Mouse (Mus musculus) layer of hippocampus, adult 11-12 months (tissue): ENCODE data around the gene Sgms2.
A peak's percentile ranks its signal among the peaks of the same experiment; 100 is the strongest.

Experiments
- DNase-seq: peaks from one replicate; pipeline ENCODE4 v3.0.0; 2022; ENCODE audit warnings: low spot score

Gene Sgms2

GRCm38 (mm10) chr3:131485388-131485787, 5.8 kb downstream of the Sgms2 start:
- DNase-seq = no peak

- no peak for DNase-seq
These were observed 7.6 kb downstream of the Sgms2 start for GRCm38 (mm10) chr3:131483650-131484049.

DNA sequence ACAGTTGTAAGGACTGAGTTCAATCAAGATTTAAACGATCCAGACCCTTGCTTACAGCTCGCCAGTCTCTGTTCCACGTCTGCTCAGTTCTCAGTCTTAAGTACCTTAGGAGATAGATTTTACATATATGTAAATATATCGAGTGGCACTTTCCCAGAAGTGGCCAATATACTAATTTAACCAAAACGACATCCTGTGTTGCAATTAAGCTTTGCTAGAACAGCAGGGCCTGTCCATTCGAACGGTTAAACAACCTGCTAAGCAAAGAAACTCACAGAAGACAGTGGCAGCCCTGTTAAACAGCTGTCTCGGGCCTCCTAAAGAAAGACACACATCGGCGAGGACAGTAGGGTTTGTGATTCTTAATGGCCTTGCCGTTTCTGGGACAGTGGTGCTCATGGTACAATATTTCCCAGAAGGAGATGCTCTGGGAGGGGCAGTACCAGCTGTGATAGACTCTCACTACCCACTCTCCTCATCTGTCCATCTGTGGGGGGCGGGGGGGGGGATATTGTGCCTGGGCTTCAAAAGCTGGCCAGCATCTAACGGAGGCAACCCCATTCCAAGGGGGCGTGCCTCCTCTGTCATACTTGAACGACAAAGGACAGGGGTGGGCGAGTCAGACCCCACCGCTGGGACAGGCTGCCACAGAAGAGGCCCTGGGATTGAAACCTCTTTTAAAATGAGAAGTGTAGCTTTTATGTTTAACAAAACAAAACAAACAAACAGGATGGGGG, 9.1 kb downstream of the Sgms2 start:
- DNase-seq = no peak

GRCm38 (mm10) chr3:131480659-131481058, 10.6 kb downstream of the Sgms2 start:
- DNase-seq = no peak

DNA sequence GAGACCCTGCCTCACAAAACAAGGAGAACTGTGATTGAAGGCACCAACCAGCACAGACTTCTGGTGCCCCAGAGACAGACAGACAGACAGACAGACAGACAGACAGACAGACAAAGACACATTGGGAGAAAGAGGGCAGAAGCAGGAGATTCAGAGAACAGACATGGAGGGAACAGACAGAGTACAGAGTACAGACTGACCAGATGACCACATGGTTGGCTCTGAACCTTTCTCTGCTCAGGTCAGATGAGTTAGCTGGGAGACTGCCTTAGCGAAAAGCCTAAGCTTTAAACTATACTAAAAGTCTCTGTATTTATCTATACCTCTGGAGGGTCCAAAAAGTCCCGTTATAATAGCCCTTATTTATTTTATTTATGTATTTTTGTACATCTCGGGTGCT, 11.8 kb downstream of the Sgms2 start:
- no peak for DNase-seq

DNA sequence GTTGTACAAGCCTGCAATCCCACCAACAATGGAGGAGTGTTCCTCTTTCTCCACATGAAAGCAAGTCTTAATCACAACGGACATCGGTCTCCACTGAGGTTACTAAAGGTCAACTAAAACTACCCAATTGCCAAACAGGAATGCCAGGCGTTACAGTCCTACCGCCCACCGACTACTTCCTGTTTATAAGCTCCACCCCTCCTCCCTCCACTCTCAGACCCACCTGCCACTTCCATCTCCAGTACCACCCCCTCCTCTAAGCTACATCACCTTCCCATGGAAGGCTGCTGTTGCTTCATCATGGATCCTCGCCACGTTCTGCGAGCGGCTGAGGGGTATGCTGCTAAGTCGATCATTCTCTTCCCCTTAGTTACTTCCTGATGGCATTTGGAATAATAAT, 15.2 kb downstream of the Sgms2 start:
- no peak for DNase-seq

- no peak for DNase-seq
These were observed 16.7 kb downstream of the Sgms2 start for GRCm38 (mm10) chr3:131474526-131474925.

- DNase-seq = no peak
These were observed 17.7 kb downstream of the Sgms2 start for GRCm38 (mm10) chr3:131473496-131473895.

GRCm38 (mm10) chr3:131471836-131472235, 19.4 kb downstream of the Sgms2 start:
- DNase-seq = no peak

- no peak for DNase-seq
These were observed 19.8 kb downstream of the Sgms2 start for GRCm38 (mm10) chr3:131471435-131471834.

- DNase-seq = peak; percentile 10
These were observed 20.4 kb downstream of the Sgms2 start for GRCm38 (mm10) chr3:131470837-131471236.

GRCm38 (mm10) chr3:131469636-131470035, 21.6 kb downstream of the Sgms2 start:
- DNase-seq = no peak

DNA sequence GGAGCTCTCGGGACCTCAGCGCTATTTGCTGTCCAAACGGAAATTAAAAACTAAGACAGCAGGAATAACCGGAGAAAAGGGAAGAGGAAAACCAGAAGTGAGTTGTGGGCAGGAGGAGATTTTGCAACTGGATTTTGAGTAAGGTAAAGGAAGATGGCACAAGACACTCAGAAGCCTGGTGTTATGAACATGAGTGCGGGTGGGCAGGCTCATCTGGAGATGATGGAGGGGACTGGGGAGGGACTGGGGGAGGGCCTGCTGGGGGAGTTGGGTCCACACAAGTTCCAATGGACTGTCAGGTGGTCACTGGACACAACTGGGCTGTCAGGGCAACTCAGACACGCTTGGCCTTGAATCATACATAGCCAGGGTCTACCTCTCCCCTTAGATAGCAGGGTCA, 24.8 kb downstream of the Sgms2 start:
- no peak for DNase-seq

GRCm38 (mm10) chr3:131465536-131466260, 25.5 kb downstream of the Sgms2 start:
- no peak for DNase-seq

GRCm38 (mm10) chr3:131372996-131373395, 118.2 kb downstream of the Sgms2 start:
- DNase-seq = no peak

- DNase-seq = no peak
These were observed 122.5 kb downstream of the Sgms2 start for GRCm38 (mm10) chr3:131368678-131369077.

GRCm38 (mm10) chr3:131367452-131367851, 123.8 kb downstream of the Sgms2 start:
- DNase-seq = no peak

- no peak for DNase-seq
These were observed 126.4 kb downstream of the Sgms2 start for GRCm38 (mm10) chr3:131364632-131365446.

DNA sequence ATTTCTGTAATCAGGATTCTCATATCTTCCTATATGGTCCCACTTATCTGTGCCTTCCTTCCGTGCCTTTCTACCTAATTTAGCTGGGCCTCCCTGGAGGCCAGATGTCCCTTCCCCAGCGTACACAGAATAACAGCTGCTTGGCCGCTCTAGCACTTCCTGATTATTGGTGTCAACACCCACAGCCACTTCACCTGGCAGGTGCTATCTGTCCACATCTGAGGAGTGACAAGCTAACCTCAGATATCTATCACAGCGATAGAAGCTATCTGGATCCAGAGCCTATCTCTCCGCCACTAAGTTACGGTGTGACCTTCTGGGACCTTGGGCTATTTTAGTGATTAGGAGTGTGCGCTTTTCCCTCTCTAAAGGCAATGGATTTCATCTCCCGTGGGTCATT, 127.0 kb downstream of the Sgms2 start:
- DNase-seq = no peak

DNA sequence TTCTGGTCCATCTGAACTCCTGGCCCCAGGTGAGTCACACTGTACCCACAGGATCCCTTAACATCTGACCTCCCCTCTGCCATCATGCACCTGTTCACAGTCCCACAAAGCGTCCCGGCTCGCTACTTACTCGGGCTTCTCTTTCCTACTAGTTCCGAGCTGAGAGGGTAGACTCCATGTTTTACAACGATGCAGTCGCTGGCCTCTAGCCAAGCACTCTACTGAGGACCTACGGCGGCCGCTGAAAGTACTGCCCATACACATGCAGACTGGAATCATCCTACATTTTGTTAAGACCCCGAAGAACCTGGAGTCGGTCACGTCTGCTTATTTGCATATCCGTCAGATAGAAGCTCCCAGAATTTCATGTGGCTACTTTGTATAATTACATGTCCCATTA, 127.6 kb downstream of the Sgms2 start:
- DNase-seq = no peak

- no peak for DNase-seq
These were observed 129.3 kb downstream of the Sgms2 start for GRCm38 (mm10) chr3:131361960-131362359.

- no peak for DNase-seq
These were observed 132.2 kb downstream of the Sgms2 start for GRCm38 (mm10) chr3:131359011-131359410.

- no peak for DNase-seq
These were observed 133.0 kb downstream of the Sgms2 start for GRCm38 (mm10) chr3:131358205-131358604.
